Mouse (Mus musculus) hindbrain, embryonic 15.5 days (tissue): ENCODE data around the gene Cd302. TPM values are rescaled to one million over a fixed set of nuclear protein-coding genes. Genes with fewer than 3 reads are reported as not detected.
A peak's percentile ranks its signal among the peaks of the same experiment; 100 is the strongest.

Experiments used
- ATAC-seq: fragments of 200-750 bp; cut with Nextera tagmentation; 2 replicates; pipeline ENCODE4 v1.8.0; 2017; ENCODE audit warnings: low read depth, moderate number of reproducible peaks, moderate TSS enrichment; ENCODE audit not compliant: low FRiP score
- H3K27ac ChIP-seq: fragments of 300-500 bp; sonication (generic); replicated peaks from 2 replicates; pipeline ENCODE4 v1.5.1; 2015; ENCODE audit warnings: mild to moderate bottlenecking, inconsistent platforms
- H3K27me3 ChIP-seq: fragments of 300-500 bp; sonication (generic); 2 replicates; pipeline ENCODE4 v1.6.1; 2015; ENCODE audit warnings: control low read depth, inconsistent platforms
- H3K36me3 ChIP-seq: fragments of 300-500 bp; sonication (generic); 2 replicates; pipeline ENCODE4 v1.6.1; 2015; ENCODE audit warnings: control low read depth, inconsistent platforms
- H3K4me1 ChIP-seq: fragments of 300-500 bp; sonication (generic); replicated peaks from 2 replicates; pipeline ENCODE4 v1.6.1; 2015; ENCODE audit warnings: control low read depth, inconsistent platforms
- H3K4me2 ChIP-seq: fragments of 300-500 bp; sonication (generic); 2 replicates; pipeline ENCODE4 v1.6.1; 2015; ENCODE audit warnings: moderate library complexity, mild to moderate bottlenecking, inconsistent platforms
- H3K4me3 ChIP-seq: fragments of 300-500 bp; sonication (generic); 2 replicates; pipeline ENCODE4 v1.5.1; 2015; ENCODE audit warnings: mild to moderate bottlenecking, inconsistent platforms
- H3K9ac ChIP-seq: fragments of 300-500 bp; sonication (generic); 2 replicates; pipeline ENCODE4 v1.6.1; 2015; ENCODE audit warnings: inconsistent platforms
- H3K9me3 ChIP-seq: fragments of 300-500 bp; sonication (generic); 2 replicates; pipeline ENCODE4 v1.6.1; 2016; ENCODE audit warnings: control low read depth, inconsistent platforms
- WGBS: fragments of 180-500 bp; shearing (Covaris S2); methylation state at CpG from one replicate; pipeline ENCODE4 v1.1.7; 2015; 5-methylcytosine and 5-hydroxymethylcytosine counted together
- polyA plus RNA-seq: library from polyadenylated mRNA; unstranded; fragments of >200 nt; fragmentation: Nextera tagmentation; extraction: Ambion mirVana; gene quantifications from 2 replicates; pipeline ENCODE4 v1.2.1, GENCODE M21; 2015

The Cd302 gene
- polyA plus RNA-seq, 1 experiment from 2014 or later = 15.9 TPM

DNA sequence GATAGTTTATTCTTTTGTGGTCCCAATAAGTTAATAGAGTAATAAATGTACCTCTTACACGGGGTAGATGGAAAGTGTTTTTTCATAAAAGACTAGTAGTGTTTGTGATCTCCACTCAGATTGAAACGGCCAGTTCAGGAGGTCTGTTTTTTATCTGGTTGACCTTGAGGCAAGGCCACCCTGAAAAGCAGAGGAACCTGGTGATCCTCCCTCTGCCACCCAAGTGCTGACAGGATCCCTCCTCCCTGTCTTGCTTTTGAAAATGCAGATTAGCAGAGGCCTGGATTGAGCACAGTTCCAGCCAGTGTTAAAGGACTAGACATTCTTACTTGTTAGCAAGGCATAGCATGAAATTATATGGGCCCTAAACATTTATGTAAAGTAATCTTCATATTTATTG is 51.1 kb downstream of the Cd302 start:
- no peaks in the 10 kb centered on the region for H3K27me3 ChIP-seq
- no peak overlapping the region for H3K4me2 ChIP-seq
- 76% methylated on average over 2 of the region's 2 CpGs for WGBS
- no peak overlapping the region for H3K9ac ChIP-seq
- no peak overlapping the region for H3K4me3 ChIP-seq
- no peak for ATAC-seq
- no peaks in the 10 kb centered on the region for H3K9me3 ChIP-seq
- no peak overlapping the region for H3K27ac ChIP-seq
- peaks cover 48% of the 10 kb centered on the region for H3K36me3 ChIP-seq
- H3K4me1 ChIP-seq = no peaks in the 10 kb centered on the region

DNA sequence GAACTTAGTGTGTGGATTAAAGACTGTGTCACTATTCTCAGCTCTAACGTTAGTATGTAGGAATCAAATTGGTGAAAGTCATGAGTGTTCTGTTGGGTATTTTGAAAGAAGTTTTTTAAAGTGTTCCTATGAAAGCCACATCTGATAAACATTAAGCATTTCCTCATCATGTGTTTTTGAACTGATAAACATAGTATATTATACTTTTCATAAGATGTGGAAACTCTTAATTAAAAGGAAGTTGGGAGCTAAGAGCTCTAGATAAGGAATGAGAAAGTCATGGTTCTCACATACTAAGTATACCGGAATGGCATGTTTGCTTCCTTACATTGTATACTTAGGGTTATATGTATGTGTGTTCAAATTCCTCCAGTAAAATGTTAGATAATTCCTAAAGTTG is 53.9 kb downstream of the Cd302 start:
- Histone ChIP-seq H3K9ac (no peak overlapping the region), H3K27ac (no peak overlapping the region), H3K36me3 (peaks cover 31% of the 10 kb centered on the region), H3K4me1 (no peaks in the 10 kb centered on the region), H3K4me3 (no peak overlapping the region), H3K9me3 (no peaks in the 10 kb centered on the region), H3K4me2 (no peak overlapping the region), H3K27me3 (no peaks in the 10 kb centered on the region)
- no peak for ATAC-seq
- WGBS = 96% methylated on average over 2 of the region's 2 CpGs

DNA sequence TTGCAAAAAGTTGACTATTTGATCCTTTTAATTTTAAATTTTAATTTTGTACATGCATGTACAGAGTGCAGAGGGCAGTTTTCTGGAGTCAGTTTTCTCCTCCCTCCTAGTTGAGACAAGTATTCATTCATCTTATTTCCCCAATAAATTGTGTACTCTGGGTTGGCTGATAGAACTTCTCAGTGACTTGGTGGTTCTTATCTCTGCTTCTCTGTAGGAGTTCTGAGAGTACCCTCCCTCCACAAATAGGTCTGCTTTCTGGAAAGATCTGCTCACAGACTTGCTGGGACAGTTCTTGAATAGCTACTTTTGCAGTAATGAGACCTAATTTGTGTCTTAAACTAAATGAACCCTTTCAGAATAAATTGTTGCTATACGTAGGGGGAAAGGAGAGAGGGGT is 55.8 kb downstream of the Cd302 start:
- no peak for ATAC-seq
- H3K9me3 ChIP-seq = no peaks in the 10 kb centered on the region

DNA sequence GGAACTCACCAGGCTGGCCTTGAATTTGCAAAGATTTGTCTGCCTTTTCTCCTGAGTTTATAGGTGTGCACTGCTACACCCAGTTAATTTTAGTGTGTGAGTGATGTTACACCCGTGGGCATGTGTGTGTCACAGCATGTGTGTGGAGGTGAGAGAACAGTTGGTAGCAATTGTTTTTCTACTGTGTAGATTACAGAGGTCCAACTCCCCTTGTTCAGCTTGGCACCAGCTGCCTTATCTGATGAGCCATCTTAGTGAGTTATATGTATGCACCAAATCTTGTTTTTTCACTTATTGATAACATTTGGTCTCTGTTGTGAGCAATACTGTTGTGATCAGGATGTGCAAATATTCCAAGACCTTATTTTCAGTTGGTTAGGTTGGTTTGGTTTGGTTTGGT is 60.8 kb downstream of the Cd302 start:
- Histone ChIP-seq H3K27ac (no peak overlapping the region), H3K36me3 (no peaks in the 10 kb centered on the region), H3K4me1 (peaks cover 10% of the 10 kb centered on the region), H3K4me2 (no peak overlapping the region), H3K4me3 (no peak overlapping the region), H3K27me3 (no peaks in the 10 kb centered on the region), H3K9me3 (no peaks in the 10 kb centered on the region), H3K9ac (no peak overlapping the region)
- no peak for ATAC-seq
- 77% methylated on average over 1 of the region's 1 CpGs for WGBS

More for the DNA sequence above, 55.8 kb downstream of the Cd302 start:
- H3K4me3 ChIP-seq = no peak overlapping the region
- no peak overlapping the region for H3K27ac ChIP-seq
- peaks cover 20% of the 10 kb centered on the region; the same call in 1 of the 2 replicates for H3K36me3 ChIP-seq
- H3K4me1 ChIP-seq = no peaks in the 10 kb centered on the region
- H3K9ac ChIP-seq = no peak overlapping the region
- H3K4me2 ChIP-seq = no peak overlapping the region
- 66% methylated on average over 1 of the region's 1 CpGs for WGBS
- no peaks in the 10 kb centered on the region for H3K27me3 ChIP-seq

DNA sequence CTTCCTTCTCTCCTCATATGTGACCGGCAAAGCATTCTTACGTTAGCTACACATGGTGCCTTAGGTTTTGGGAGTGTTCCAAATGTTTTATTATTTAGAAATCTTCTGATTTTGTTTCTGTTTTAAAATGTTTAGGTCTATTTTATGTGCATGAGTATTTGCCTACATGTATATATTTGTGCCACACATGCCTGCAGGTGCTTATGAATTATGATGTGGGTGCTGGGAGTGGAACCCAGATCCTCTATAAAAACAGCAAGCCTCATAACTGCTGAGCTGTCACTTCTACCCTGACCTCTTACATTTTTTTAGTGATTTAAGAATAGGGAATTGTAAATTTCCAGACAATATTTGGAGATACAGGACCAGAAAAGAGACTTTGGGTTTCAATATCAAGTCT is 62.3 kb downstream of the Cd302 start:
- no peak for ATAC-seq
- no peak overlapping the region for H3K4me3 ChIP-seq
- WGBS = 67% methylated on average over 2 of the region's 2 CpGs
- peaks cover 15% of the 10 kb centered on the region for H3K4me1 ChIP-seq
- no peaks in the 10 kb centered on the region for H3K36me3 ChIP-seq
- H3K27ac ChIP-seq = no peak overlapping the region
- H3K9ac ChIP-seq = no peak overlapping the region
- no peaks in the 10 kb centered on the region for H3K9me3 ChIP-seq
- H3K27me3 ChIP-seq = no peaks in the 10 kb centered on the region
- no peak overlapping the region for H3K4me2 ChIP-seq

DNA sequence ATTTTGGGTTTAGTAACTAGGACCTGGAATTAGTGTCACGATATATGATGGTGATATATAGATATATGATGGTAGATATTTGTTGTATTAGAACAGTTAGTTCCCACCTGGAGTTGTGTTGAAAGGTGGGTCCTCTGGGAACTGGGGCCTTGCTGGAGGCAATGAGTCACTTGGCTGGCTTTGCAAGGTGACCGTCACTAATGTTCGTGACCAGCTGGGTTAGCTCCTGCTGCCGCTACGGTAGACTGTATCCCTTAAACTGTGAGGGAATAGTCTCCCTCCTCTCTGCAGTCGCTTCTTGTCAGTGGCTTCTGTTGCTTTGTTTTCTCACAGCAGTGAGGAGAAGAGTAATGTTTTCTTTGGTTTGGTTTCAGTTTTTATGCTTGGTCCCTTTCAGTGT is 63.1 kb downstream of the Cd302 start:
- Histone ChIP-seq H3K9ac (no peak overlapping the region), H3K4me3 (no peak overlapping the region), H3K36me3 (no peaks in the 10 kb centered on the region), H3K4me2 (no peak overlapping the region), H3K4me1 (peaks cover 21% of the 10 kb centered on the region), H3K27me3 (no peaks in the 10 kb centered on the region), H3K27ac (no peak overlapping the region), H3K9me3 (no peaks in the 10 kb centered on the region)
- WGBS = 47% methylated on average over 6 of the region's 6 CpGs
- no peak for ATAC-seq

DNA sequence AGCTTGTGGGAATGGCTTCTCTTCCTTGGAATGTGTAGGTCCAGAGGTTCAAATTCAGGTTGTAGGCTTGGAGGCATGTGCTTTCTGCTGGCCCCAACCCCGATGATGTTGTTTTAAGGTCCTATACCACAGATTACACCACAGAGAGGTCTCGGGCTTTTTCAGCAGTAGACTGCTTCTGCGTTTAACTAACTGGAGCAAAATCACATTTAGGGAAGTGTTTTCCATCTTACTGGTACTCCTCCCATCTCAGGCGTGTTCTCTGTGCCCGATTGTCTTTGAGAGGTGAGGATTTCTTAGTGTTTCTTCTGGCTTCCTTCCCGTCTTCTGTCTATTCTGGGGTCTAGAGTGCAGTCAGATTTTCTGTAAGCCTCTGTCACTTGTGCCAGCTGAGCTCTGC is 66.7 kb downstream of the Cd302 start:
- Histone ChIP-seq H3K27ac (no peak overlapping the region), H3K4me2 (no peak overlapping the region), H3K4me1 (peaks cover 34% of the 10 kb centered on the region), H3K36me3 (no peaks in the 10 kb centered on the region), H3K9ac (no peak overlapping the region), H3K9me3 (no peaks in the 10 kb centered on the region), H3K4me3 (no peak overlapping the region), H3K27me3 (no peaks in the 10 kb centered on the region)
- ATAC-seq = no peak
- 85% methylated on average over 6 of the region's 6 CpGs for WGBS

DNA sequence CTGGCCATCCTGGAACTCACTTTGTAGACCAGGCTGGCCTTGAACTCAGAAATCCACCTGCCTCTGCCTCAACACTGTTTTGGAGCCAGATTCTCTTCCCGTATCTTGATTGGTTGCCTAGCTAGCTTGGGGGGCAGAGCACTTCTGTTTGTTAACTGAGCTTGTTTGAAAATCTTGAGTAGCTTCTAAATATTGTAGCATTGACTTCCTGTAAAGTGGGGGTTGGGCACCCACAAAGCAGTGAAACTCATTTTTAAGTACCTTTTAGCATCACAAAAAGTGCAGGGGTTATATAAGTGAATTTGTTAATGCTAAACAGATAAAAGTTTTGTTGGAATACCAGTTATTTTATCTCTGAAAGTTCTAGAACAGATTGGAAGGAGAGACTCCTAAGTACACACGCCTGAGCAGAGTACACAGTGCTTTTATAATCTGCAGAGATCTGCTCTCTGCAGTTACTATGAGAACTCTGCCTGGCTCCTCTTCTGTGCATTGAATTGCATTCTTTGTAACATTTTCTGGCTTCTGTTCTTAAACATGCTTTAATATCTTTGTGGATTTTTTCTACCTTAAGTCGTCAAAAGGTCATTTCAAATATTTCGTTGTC is 67.6 kb downstream of the Cd302 start:
- H3K9ac ChIP-seq = no peak overlapping the region
- peaks cover 40% of the 10 kb centered on the region for H3K4me1 ChIP-seq
- no peak for ATAC-seq
- H3K36me3 ChIP-seq = no peaks in the 10 kb centered on the region
- WGBS = 92% methylated on average over 4 of the region's 4 CpGs
- no peak overlapping the region for H3K4me2 ChIP-seq
- no peaks in the 10 kb centered on the region for H3K27me3 ChIP-seq
- no peak overlapping the region for H3K4me3 ChIP-seq
- H3K27ac ChIP-seq = no peak overlapping the region
- no peaks in the 10 kb centered on the region for H3K9me3 ChIP-seq

DNA sequence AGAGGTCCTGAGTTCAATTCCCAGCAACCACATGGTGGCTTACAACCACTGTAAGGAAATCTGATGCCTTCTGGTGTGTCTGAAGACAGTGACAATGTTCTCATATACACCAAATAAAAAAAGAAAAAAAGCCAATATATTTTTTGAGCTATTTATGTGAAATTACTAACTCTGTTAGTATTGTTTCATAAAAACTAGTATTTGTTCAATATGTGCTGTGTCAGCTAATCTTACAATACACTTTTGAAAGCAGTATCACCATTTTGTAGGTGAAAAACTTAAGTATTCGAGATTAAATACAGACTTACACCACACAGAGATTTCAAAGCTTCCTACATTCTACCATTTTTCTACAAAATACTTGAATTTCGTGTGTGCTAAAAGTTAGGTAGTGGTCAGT is 69.6 kb downstream of the Cd302 start:
- 96% methylated on average over 2 of the region's 2 CpGs for WGBS
- no peaks in the 10 kb centered on the region for H3K9me3 ChIP-seq
- no peak overlapping the region for H3K9ac ChIP-seq
- H3K27me3 ChIP-seq = no peaks in the 10 kb centered on the region
- H3K4me1 ChIP-seq = peaks cover 42% of the 10 kb centered on the region
- no peak overlapping the region for H3K4me2 ChIP-seq
- no peaks in the 10 kb centered on the region for H3K36me3 ChIP-seq
- no peak for ATAC-seq
- H3K27ac ChIP-seq = no peak overlapping the region
- no peak overlapping the region for H3K4me3 ChIP-seq

DNA sequence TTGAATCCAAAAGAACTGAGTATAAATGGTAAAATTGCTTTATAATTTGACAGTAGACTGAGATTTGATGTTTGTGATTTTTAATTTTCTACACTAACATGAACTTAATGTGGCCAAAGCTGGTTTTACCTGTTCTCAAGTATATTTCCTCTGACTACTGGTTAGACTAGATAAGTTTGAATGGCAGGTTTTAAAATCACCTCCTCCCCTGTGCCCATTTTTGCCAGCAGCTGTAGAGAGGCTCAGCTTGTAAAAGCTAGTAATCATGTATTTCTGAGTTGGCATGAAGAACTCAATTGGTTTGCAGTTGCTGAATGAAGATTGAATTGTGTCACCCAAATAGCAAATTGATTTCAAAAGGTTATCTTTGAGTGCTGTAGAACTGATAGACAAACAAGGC is 71.8 kb downstream of the Cd302 start:
- no peaks in the 10 kb centered on the region for H3K9me3 ChIP-seq
- no peak overlapping the region for H3K4me3 ChIP-seq
- no peak overlapping the region; the same call in 1 of the 2 replicates for H3K4me2 ChIP-seq
- no peak overlapping the region for H3K27ac ChIP-seq
- no peaks in the 10 kb centered on the region for H3K27me3 ChIP-seq
- no peaks in the 10 kb centered on the region for H3K36me3 ChIP-seq
- ATAC-seq = no peak
- H3K9ac ChIP-seq = no peak overlapping the region
- peaks cover 50% of the 10 kb centered on the region for H3K4me1 ChIP-seq

DNA sequence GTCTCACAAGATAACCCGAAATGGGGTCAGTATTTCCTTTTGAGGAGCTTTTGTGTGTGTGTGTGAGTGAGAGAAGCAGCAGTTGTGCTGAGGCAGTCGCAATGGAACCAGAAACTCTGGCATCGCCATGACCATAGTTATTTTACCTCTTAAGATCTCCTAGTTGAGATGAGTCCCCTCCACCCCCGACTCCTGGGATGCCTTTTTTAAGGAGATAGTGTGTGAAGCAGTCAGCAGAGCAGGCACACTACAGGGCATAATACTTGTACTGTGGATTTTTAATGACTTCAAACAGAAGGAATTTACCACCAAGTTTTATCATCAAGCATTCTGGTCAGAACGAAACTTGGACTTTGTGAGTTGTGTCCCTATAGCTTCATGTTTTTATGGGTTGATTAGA is 73.5 kb downstream of the Cd302 start:
- peak overlapping the region; percentile 89 for H3K9ac ChIP-seq
- peaks cover 41% of the 10 kb centered on the region for H3K4me1 ChIP-seq
- ATAC-seq = no peak
- no peaks in the 10 kb centered on the region for H3K9me3 ChIP-seq
- no peaks in the 10 kb centered on the region for H3K27me3 ChIP-seq
- 0 out of 2 replicates have a peak overlapping the region, but pooled peaks have one; percentile 92 for H3K27ac ChIP-seq
- H3K36me3 ChIP-seq = no peaks in the 10 kb centered on the region
- peak overlapping the region; percentile 96 for H3K4me3 ChIP-seq
- H3K4me2 ChIP-seq = peak overlapping the region; percentile 71
- WGBS = 18% methylated on average over 5 of the region's 5 CpGs

DNA sequence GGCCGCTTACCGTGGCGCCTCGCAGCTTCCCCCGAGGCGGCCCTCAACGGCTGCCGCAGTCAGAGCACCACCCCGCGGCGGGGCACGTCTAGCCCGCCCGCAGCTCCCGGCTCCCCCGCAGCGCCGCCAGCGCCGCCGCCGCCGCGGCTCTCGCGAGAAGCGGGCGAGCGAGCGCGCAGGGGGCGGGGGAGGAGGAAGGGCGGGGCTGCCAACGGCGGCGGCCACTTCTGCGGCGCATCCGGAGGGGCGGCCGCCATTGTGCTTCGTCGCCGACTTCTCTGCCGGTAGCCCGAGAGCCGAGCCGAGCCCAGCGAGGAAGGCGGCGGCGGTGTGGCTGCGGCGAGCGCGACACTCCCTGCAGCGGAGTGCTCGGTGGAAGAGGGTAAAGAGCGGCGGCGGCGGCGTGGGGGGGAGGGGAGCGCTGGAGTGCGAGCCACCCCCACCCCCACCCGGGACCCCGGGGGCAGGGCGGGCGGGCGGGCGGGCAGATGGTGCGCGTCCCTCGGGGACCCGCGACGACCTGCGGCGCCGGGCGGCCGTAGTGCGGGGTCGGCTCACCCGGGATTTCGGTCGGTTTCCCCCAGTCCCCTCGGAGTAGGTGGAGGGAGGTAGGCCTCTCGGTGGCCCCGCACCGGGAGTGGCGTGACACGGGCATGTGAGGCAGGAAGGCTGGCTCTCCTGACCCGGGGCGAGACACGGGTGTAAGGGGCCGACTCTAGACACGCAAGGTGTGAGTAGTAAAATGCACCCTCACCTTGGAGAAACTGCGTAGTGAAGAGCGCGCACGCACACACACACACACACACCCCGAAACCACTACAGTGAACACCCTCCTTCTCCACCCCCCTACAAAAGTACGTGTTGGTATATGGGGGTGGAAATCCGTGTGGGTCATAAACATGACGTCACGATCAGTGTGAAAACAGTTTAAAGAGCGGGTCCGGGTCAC is 74.3 kb downstream of the Cd302 start, which contains the start of the genes Baz2b and March7:
Gene Baz2b, minus strand, starts transcription at position 137 of the 949 bp plus-strand sequence.
Gene March7, plus strand, starts transcription at position 185 of the 949 bp plus-strand sequence.
- Histone ChIP-seq H3K27me3 (no peaks in the 10 kb centered on the region), H3K4me3 (peak within 1 kb of the TSS; percentile 96), H3K4me2 (peak within 1 kb of the TSS; percentile 71), H3K27ac (peak within 1 kb of the TSS; percentile 92), H3K9ac (peak within 1 kb of the TSS; percentile 89), H3K4me1 (peaks cover 40% of the 10 kb centered on the region), H3K9me3 (no peaks in the 10 kb centered on the region), H3K36me3 (peaks cover 6% of the 10 kb centered on the region; the same call in 1 of the 2 replicates)
- ATAC-seq = peak; percentile 92
- WGBS = under 1% methylated on average over 64 of the region's 109 CpGs
